Mouse (Mus musculus) ovary, postnatal 14 days (tissue): ENCODE results near the gene Foxm1.

ENCODE experiments used
- DNase-seq: peaks from one replicate; pipeline ENCODE4 v3.0.0; 2022; ENCODE audit warnings: low spot score

Foxm1 gene

GRCm38 (mm10) chr6:128362381-128363006 is at the start of gene Foxm1, which contains the start of gene Rhno1:
Foxm1 (plus strand) TSS chr6:128362967.
Rhno1 (minus strand) TSS chr6:128362911.
- DNase-seq, result peak; percentile 79

- no peak for DNase-seq
Measured at GRCm38 (mm10) chr6:128314796-128315195, 48.0 kb upstream of the Foxm1 start.

- no peak for DNase-seq
Measured at GRCm38 (mm10) chr6:128315597-128315996, 47.2 kb upstream of the Foxm1 start.

GRCm38 (mm10) chr6:128318317-128318716 is 44.5 kb upstream of the Foxm1 start:
- DNase-seq, result peak; percentile 47

GRCm38 (mm10) chr6:128334397-128335124 is 28.2 kb upstream of the Foxm1 start:
- peak; percentile 69 for DNase-seq

GRCm38 (mm10) chr6:128337467-128337866 is 25.3 kb upstream of the Foxm1 start:
- no peak for DNase-seq

GRCm38 (mm10) chr6:128338876-128339275 is 23.9 kb upstream of the Foxm1 start:
- DNase-seq, result no peak

GRCm38 (mm10) chr6:128341956-128342723 is 20.6 kb upstream of the Foxm1 start:
- DNase-seq, result no peak

- DNase-seq, result no peak
Measured at GRCm38 (mm10) chr6:128345623-128346022, 17.1 kb upstream of the Foxm1 start.

- no peak for DNase-seq
Measured at GRCm38 (mm10) chr6:128346782-128347181, 16.0 kb upstream of the Foxm1 start.

- no peak for DNase-seq
Measured at GRCm38 (mm10) chr6:128349711-128350110, 13.1 kb upstream of the Foxm1 start.

- DNase-seq, result no peak
Measured at GRCm38 (mm10) chr6:128354140-128354539, 8.6 kb upstream of the Foxm1 start.

- DNase-seq, result peak; percentile 31
Measured at GRCm38 (mm10) chr6:128355201-128355681, 7.5 kb upstream of the Foxm1 start.

GRCm38 (mm10) chr6:128355726-128356416 is 6.9 kb upstream of the Foxm1 start, which contains the start of gene Tulp3:
Tulp3 (minus strand) TSS chr6:128355851.
- DNase-seq, result peak; percentile 95

GRCm38 (mm10) chr6:128358999-128359398 is 3.8 kb upstream of the Foxm1 start:
- peak; percentile 56 for DNase-seq

GRCm38 (mm10) chr6:128361901-128362300 is 866 bp upstream of the Foxm1 start:
- no peak for DNase-seq

- DNase-seq, result no peak
Measured at GRCm38 (mm10) chr6:128363007-128363825, 449 bp downstream of the Foxm1 start.

GRCm38 (mm10) chr6:128364721-128365120 is 2.0 kb downstream of the Foxm1 start:
- no peak for DNase-seq

- no peak for DNase-seq
Measured at GRCm38 (mm10) chr6:128366466-128366865, 3.7 kb downstream of the Foxm1 start.

GRCm38 (mm10) chr6:128370040-128370439 is 7.3 kb downstream of the Foxm1 start:
- DNase-seq, result no peak

- DNase-seq, result no peak
Measured at GRCm38 (mm10) chr6:128375192-128375591, 12.4 kb downstream of the Foxm1 start, which contains the start of the genes Tex52 and Gm44596. Tex52 (plus strand) TSS chr6:128375456. Gm44596 (plus strand) TSS chr6:128375503.
